Mouse (Mus musculus) heart, adult 2 months (tissue): Measurements from ENCODE around the gene Pon2.

Experiments used
- CTCF ChIP-seq: fragments of 200-600 bp; IDR thresholded peaks from 2 replicates; pipeline ENCODE4 v1.8.1; 2022; ENCODE audit warnings: antibody characterized with exemption, mild to moderate bottlenecking, moderate library complexity
- EP300 ChIP-seq: fragments of 200-500 bp; IDR thresholded peaks from 2 replicates; pipeline ENCODE4 v1.6.1; 2011; ENCODE audit warnings: low read depth, low read length, control low read depth; ENCODE audit not compliant: insufficient read depth
- POLR2A ChIP-seq: fragments of 200-500 bp; IDR thresholded peaks from 2 replicates; pipeline ENCODE4 v1.6.1; 2011; ENCODE audit warnings: mild to moderate bottlenecking, low read depth, low read length, control low read depth; ENCODE audit not compliant: insufficient read depth

DNA sequence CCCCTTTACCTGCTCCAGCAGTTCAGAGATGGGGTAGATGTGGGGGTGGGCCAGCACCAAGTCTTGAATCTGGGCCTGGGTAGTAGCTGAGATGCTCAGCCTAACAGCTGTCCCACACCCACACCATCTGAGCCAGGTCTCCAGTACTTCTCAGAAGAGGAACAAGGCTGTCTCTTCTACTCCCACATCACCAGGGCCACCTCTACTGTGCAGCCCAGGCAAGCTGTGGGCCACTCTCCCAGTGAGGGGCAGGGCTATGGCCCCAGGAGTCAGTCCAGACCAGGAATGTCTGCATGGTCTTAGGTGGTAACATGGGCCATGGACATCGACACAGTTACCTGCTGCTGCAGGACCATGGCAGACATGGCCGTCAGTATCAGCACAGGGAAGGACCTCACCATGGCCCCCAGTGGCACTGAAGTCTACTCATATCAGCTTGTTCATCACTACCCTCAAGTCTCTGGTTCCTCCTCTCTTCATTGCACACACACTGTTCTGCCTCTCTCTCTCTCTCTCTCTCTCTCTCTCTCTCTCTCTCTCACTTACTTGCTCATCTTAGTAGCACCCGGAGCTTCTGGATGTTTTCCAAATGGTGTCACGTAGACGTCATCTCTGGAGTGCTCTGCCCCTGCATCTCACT lies 15.8 kb upstream of the Pon2 start:
- TF ChIP-seq EP300 (no peak), CTCF (no peak), POLR2A (no peak)
